Mouse (Mus musculus) kidney, adult 2 months (tissue): ENCODE measurements around the gene Itm2b.

Experiments used
- CTCF ChIP-seq: fragments of 200-500 bp; conservative IDR thresholded peaks from 2 replicates; pipeline ENCODE4 v1.5.1; 2011; ENCODE audit warnings: low read depth, mild to moderate bottlenecking, control low read depth, low read length, moderate library complexity, mixed read lengths; ENCODE audit not compliant: insufficient read depth, insufficient read length
- POLR2A ChIP-seq: fragments of 200-500 bp; IDR thresholded peaks from one replicate; pipeline ENCODE4 v1.6.1; 2011; ENCODE audit warnings: low read depth, low read length, control low read depth

DNA sequence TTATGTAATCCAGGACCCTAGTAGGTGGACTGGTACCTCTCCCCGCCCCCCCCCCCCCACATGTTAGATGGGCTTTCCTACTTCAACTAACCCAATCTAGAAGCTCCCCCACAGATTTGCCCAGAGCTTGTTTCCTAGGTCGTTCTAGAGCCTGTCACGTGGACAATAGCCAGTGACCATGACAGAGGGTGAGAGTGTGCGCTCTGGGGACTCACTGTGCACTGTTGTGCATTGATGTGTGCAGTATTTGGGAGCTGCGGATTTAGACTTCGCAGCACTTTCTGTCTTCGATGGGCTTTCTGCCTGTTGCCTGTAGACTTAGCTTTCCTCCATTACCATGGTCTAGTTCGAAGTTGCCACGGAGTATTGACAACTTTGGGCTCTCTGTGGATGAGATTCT lies 36.5 kb upstream of the Itm2b start:
- TF ChIP-seq POLR2A (no peak), CTCF (no peak)
